Mouse (Mus musculus): ENCODE data around the gene Sec16b.

DNA sequence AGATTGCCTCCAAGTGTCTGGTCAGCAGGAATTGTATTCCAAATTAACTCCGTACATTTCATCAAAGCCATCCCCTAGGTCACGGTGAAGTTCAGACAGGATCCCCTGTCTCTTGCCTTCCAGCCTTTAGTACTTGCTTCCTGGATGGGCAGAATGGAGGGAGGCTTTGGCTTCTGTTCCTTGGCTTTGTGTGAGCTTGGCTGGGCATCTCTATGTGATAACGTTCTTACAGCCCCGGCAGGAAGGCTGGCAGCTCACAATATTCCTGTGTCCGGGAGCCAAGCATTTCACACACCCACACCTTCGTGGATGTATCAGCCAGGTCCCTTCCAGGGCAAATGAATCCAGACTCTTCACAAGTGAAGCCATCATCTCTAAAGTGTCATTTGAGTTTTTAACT lies 53.5 kb downstream of the Sec16b start:
- TF ChIP-seq CTCF (IDR thresholded peaks at IDR 0.05; ENCODE audit: control insufficient read depth, insufficient read depth, insufficient replicate concordance, low read depth, low read length) (no peak), POLR2A (IDR thresholded peaks at IDR 0.05; ENCODE audit: control insufficient read depth, low read depth, low read length) (no peak)
